Mouse (Mus musculus) cerebellum, postnatal 14 days (tissue): ENCODE data around the gene Ralgps2.

ENCODE experiments used
- DNase-seq, 2 experiments: peaks; one replicate each; pipeline ENCODE4 v3.0.0; 2021; ENCODE audit warnings: mixed read lengths in 2 of 2

Ralgps2 gene

DNA sequence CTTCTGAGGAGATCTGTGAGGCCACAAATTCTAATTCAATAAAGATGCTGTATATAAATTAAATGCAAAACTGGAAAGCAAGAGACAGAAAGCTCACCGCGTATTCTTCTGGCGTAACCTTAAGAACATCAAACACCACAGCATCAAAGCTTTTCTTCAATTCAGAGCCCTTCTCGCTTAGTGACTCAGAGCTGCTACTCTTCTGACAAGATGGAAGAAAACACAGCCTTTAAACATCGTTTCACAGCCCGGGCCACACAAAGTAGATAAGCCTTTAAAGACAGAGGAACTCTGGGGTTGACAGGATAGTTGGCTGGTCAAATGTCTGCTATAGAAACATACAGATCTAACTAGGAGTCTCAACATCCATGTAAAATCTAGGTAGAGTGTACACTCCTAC, 37.7 kb downstream of the Ralgps2 start:
- no peak for DNase-seq

DNA sequence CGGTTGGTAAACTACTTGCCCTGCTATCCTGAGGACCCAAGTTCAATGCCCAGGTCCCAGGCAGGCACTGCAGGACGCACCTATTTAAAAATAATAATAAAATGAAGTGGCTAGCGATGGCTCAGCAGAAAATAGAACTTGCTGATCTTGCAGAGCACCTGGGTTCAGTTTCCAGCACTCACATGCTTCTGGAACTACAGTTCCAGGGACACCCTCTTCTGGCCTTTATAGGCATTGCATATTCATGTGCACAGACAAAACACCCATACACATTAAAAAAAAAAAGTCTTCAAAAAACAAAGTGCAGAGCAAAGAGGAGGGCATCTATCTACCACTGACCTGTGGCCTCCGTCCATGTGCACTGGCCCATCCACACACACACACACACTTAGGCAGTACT, 47.9 kb downstream of the Ralgps2 start:
- no peak for DNase-seq

DNA sequence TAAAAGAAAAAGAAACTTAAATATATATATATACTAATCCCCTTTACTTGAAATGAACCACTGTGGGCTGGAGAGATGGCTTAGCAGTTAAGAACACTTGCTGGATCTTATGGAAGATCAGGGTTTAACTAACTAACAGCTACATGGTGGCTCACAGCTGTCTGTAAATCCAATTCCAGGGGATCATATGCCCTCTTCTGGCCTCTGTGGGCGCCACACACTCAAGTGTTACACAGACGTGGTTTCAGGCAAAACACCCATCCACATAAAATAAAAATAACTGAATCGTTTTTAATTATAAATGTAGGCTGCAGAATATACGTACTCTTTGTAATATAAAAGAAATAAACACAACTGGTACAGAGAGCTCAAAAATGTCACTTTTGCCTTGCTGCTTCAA, 50.6 kb downstream of the Ralgps2 start:
- peak in 1 of 2 experiments; percentile 8 for DNase-seq

DNA sequence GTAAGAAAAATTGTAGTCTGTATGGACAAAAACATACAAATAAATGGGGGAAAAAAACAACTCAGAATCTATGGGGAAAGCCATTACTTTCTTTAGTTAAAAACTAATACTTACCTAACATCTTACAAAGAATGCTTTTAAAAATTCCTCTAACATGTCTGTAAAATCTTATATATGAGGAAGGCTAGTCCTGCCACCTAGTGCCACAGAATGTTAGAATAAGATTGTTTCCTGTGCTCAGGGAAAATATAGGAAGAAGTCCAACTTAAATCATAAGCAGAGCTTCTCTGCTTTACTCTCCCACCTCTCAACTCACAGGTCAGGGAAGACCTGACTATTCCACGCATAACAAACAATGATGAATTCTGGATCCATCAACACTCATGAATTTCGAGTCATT, 53.5 kb downstream of the Ralgps2 start:
- DNase-seq = no peak

DNA sequence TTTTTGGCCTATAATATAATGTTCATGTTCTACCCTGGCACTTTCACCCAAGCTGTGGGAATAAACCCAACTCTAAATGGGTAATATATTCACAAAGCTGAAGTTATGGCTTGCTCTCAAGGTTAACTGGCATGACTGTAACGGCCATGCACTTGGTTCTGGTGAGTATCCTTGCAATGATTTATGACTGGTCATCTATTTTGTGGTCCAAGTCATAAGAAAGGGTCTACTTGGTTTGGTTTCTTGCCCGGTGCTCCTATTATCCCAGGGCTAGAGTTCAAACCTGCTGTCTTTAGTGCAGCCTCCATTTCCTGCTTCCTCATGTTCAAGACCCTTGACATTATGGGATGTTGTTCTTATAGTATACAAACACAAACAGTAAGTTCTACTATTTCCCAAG, 54.6 kb downstream of the Ralgps2 start:
- DNase-seq = no peak

DNA sequence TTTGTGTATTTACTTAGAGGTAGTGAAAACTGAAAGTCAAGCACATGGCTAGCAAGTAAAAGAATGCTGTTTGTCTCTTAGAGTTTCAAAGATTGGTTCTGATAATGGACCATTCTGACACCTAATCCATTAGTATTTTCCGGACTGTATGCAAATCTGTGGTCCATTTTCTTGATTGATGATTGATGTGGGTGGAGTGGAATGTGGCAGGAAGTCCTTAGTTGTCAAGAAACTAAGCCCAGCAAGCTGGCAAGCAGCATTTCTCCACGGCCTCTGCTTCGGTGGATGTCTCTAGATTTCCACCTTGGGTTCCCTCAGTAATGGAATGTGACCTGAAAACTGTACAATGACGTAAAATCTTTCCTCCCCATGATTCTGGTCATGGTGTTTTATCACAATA, 68.8 kb downstream of the Ralgps2 start:
- DNase-seq = no peak

DNA sequence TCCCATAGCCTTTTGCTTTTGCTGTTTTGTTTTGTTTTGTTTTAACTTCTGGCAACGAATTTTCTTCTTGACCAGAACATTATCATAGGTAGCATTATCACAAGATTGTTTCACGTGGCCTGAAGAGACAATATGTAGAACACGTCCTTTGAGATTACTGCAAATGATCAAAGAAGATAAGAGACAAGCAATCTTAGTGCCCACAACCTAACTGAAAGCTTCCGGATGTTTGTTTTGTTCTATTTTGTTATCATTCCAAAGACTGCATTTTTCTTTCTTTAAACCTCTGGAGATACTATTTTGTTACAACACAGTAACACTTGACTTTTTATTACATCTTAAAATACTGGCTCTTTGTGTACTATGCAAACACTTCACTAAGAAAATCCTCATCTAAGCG, 69.4 kb downstream of the Ralgps2 start:
- no peak for DNase-seq

DNA sequence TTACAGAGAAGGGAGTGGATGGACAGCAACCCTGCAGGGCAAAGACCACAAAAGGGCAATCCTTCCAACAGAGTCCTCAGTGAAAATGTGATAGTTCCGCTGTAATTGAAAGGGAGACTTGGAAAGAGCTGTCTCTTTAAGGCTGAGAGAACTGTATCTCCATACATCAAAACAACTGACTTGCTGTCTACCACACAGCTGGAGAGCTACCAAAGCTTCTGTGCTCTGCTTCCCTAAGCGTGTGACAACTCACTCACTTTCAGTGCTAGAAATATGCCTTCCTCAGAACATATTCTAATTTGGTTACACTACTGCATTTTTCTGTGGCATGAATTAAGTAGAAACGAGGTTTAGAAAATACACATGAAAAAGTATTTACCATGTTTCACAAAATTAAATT, 75.2 kb downstream of the Ralgps2 start:
- DNase-seq = no peak

DNA sequence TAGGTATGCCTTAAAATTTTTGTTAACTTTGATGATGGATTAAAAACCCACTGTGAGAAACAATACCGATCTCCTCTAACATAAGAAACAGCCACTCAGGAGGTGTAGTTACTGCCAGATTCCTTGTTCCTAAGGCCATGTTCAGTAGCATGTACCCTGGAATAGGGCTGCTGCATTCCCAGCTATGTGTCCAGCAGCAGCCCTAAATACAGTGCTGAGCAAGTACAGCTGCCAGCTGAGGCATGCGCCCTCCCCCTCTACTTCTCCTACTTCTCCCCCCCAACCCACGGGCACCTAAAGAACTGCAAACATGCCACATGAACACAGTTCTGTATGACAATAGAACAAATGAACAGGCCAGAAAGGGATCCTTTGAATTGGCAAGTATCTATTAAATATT, 75.7 kb downstream of the Ralgps2 start:
- DNase-seq = no peak

DNA sequence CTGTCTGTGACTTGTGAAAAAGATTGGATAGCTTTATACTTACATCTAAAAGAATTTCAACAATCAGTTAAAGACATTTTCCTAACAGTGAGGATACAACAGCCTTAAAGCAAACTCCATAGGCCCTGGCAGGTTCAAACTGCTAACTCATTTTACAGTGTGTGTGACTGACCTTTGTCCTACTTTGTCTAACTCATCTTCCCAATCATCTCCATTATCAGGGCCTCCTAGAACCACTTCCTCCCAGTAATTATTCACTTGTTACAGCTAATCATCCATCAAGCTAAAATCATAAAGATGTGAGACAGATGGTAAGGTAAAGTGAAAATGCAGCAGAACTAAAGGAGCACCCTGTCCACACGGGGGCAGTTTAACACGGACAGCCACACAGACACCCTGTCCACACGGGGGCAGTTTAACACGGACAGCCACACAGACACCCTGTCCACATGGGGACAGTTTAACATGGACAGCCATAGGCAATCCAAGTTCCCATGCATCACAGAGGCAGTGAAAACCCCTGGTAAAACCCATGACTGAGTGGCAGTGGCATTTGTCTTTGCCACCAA, 77.9 kb downstream of the Ralgps2 start:
- no peak for DNase-seq

DNA sequence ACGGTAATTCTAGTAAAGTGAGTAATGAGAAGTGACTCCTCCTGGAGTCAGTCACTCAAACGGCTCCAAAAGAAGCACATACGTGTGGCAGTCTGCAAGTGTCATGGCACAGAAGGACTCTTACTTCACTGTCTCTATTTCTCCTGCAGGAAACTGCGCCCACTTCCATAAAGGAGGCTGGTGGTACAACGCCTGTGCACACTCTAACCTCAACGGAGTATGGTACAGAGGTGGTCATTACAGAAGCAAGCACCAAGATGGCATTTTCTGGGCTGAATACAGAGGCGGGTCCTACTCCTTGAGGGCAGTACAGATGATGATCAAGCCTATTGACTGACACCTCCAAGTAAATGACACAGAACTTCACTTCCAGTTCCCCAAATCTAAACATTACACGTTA, 79.2 kb downstream of the Ralgps2 start:
- DNase-seq = no peak

DNA sequence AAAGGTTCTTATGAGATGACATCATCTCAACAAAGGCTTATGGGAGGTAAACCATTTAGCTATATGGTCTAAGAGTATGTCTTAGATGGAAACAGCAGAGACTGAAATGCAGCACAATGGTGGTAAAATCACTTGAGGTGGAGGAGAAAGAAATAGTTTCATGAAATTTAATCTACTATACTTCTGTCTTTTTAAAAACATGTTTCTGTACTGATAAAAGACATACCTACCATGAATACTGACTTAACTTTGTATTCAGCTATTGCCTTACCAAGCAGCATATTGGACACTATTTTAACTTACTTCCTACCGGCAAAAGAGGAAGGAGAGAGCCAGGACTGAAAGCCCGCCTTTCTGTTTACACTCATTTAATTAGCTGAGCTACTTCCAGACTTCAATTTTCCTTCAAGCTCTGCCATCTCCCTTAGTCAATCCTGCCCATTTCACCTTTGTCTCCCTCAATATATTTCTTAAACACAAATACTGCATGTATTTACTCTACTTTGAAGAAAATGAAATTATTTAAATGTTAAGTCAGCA, 79.6 kb downstream of the Ralgps2 start:
- no peak for DNase-seq

DNA sequence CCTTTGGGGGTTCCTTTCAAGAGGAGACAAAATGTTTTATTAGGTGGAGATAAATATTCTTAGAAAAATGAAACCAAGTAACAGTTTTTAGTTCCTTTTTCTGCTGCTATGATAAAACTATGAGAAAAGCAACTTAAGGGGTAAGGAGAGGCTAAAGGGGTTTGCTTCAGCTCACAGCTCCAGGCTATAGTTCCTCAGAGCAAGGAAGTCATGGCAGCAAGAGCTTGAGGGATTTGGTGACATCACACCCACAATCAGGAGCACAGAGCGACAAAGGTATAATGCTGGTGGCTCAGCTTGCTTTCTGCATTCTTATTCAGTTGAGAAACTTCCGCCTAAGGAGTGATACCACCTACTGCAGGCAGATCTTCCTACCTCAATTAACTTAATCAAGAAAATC, 80.3 kb downstream of the Ralgps2 start:
- DNase-seq = no peak

DNA sequence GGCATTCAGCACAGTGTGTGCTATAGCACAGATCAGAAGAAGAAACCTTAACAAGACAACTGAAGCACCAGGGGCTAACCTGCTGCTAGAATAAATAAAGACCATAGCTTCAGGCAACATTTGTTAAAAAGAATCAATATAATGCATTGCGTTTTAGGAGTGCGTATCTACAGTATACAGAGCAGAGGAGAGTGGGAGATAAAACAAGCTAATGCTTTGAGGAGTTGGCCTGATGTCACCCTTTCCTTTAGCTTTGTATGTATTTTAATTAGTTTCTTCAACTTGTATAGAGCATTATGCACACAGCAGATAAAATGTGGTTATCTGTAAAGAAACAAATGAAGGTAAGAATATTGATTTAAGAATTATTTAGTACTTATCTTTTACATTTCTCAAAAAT, 82.8 kb downstream of the Ralgps2 start:
- no peak for DNase-seq

DNA sequence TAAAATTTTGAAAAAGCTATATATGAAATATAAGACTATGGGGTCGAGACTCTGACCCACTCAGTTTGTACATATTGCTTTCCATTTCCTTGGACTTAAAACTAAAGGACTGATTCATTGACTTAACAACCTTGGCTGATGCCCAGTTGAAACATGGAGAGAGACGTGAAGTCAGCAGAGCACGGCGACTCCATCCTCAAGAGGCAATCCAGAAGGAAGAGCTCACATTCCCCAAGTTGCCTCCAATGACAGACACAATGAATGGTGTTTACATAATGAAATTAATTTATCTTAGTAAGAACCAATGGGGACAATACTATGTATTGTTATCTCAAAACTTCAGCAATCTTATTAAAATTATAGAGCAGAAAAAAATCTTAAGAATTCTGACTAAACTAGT, 84.9 kb downstream of the Ralgps2 start:
- DNase-seq = no peak

DNA sequence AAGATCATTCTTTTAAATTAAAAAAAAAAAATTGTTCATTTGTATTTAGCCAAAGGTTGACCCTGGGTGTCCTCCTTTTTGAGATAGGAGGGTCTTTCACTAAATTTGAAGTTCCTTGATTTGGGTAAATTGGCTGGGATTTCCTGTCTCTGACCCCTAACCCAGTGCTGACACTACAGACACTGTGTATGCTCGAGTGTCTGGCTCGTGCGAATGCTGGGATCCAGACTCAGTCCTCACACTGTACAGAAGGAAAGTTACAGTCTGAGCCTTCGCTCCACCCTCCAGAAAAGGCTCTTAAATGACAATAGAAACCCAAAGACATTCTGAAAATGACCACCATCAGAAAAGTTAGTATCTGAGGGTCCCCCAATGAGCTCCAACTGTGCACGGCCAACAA, 86.6 kb downstream of the Ralgps2 start:
- DNase-seq = no peak

DNA sequence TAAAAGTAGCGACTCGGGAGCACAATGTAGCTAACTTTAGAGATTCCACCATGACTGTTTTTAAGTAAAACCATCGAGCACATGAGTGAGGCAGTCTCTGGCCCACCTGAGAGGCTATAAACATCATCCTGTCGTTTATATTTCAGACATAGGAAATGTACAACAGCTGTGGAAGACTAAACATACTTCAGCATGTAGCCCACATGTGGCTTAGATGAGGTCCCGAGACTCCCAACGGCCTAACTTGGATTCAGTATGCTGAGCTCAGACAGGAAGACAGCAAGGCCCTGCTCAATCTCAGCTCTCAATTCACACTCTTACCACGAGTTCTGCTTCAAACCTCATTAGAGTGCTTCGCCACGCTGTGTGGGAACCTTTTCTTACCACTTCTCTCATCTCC, 87.0 kb downstream of the Ralgps2 start:
- no peak for DNase-seq

DNA sequence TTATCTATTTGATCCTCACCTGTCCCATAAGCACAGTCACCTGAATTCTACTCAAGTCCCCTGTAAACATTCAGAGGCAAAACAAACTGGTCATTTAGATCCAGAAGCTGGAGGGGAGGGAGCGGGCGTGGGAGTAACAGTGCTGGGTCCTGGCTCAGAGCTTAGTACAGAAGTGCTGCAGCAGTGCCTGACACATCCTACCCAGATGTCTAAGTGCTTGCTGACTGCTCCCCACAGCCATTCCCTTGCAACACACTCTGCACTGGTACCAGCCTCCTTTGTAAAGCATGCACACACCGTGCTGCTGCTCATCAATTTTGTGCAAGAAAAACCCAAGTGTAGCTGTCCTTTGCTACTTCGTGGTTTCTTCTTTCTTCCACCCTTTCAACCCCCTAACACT, 92.3 kb downstream of the Ralgps2 start:
- no peak for DNase-seq

DNA sequence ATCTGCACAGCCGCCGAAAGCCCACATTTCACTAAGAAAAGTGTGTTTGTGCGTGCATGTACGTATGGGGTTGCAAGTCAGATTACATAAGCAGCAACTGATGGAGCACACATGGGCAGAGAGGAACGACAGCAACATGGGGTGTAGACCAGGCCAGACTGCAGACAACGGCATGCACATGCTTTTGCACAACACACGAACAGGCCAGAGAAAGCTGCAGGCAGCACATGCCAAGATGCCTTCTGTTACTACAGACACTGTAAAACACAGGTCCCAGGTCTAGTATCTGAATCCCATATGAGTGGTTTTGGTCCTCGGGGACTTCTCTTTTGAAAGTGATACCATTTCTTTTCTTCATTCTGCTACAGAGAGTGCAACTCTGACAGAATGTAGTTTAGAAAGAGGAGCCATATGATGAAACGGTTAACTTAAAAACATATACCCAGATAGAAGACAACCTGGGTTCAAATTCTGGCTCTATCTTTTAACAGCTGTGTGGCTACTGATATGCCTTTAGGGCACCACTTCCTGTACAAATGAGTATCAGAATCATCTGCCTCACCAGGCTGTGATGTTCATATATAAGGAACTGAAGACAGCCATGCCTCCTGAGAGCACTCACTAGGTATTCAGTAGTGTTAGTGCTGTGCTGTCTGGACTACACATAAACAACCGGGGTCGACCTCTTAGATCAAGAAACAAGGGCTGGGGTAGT, 97.6 kb downstream of the Ralgps2 start:
- no peak for DNase-seq

DNA sequence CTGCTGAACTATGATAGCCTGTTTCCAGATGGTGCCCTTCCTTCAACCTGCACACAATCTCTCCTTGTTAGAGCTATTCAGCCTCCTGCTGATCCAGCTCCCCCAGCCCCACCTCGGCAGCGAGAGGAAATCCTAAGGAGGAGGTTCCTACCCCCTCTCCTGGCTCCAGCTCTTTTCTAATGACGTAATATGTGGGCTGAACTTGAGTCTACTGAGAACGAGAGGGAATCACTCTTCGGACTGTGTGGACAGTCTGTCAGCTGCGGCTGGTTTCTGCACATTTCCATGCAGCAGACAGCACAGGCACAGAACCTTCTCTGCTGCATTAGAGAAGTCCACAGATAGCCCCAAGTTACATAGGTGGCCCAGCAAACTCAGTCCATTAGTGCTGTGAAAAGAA, 100.7 kb downstream of the Ralgps2 start:
- DNase-seq = peak; percentile 19 to 20

DNA sequence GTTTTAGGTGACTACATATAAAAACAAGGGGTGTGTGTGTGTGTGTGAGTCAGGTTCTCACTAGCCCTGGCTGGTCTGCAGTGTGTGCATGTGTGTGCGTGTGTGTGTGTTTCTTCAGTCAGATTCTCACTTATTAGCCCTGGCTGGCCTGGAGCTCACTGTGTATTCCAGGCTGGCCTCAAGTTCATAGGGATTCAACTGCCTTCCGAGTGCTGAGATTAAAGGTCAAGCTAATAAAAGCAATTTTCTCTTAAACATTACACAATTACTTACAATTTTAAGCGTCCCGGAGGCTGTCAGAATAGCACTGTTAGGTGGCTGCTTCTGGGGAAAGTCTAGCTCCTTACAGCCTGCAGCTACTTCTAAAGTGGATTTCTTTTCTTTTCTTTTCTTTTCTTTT, 101.2 kb downstream of the Ralgps2 start, which contains the start of gene Angptl1:
TSS of gene Angptl1 (plus strand) at position 386 of the 400 bp plus-strand sequence.
- no peak for DNase-seq

DNA sequence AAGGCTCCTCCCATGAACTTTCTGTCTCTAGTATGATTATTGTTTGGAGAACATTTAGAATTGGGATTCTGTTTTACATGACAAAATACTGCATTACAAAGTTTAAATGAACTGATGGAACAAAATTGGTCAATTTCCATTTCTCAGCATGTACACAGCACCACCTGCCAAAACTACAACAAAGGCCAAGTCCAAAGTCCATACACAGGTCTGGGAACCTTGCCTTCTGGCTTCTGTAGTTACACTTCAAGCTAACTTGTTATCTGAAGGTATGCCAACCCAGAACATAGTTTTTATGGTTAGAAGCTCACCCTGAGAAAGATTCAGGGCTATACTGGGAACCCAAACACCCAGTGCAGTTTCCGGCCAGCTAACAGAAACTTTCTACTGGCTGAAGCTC, 120.2 kb downstream of the Ralgps2 start:
- no peak for DNase-seq

DNA sequence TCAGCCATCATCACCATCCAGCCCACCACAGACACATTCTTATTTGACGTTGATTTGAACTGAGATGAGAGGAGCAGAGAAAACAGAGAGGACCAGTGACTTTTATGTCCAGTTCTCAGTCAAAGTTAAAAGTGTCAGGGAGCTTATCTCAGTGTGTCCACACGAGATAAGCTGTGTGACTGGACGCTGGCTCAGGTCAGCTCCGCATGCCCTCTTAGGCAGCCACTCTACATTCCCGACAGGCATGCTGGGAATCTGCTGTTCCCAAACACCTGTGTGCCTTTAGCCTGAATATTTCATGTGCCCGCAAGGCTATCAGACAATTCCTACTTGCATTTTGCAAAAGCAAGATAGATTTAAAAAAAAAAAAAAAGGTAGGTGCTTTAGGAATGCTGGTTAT, 125.9 kb downstream of the Ralgps2 start:
- DNase-seq = no peak

DNA sequence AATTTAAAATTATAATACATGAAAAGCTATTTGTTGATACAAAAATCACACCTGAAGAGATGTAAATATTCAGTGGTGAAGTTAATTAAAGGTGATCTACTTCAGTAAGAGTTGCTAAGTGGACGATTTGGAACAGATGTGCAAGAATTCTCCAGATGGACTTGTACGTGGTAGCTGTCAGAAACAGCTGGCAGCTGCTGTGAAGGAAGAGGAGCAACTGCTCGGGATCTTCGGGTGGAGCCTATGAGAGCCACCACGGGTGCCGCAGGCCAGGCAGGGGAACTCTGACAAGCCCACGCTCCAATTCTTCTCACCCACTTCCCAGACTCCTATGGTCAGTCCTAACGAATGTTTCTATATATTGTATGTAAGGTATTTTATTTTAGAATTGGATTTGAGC, 126.7 kb downstream of the Ralgps2 start:
- no peak for DNase-seq

DNA sequence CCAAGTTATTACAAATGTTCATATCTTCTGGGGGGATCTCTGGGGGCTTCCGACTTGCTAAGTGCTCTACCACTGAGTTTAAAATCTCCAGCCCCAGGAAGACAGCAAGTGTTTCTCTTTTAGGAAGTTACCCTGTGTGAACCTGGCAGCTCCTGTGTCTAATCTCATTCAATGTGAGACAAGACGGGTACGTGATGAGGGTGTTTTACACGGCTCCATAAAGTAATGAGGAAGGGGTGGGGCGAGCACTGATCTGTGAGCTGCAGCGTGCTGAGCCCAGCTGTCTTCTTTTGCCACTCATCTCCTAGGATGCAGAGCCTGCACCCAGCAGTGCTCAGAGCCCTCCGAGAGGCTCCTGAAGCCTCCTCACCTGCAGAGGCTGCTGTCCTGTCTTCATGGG, 127.5 kb downstream of the Ralgps2 start:
- DNase-seq = no peak
